Mouse (Mus musculus): Measurements from ENCODE around the gene Ceacam12. TPM values are rescaled to one million over a fixed set of nuclear protein-coding genes. Genes with fewer than 3 reads are reported as not detected.
"Not testable (repeated sequence)": the region's sequence is repeated elsewhere in the genome, so short reads cannot be mapped to it uniquely, and the experiment has no call there.

The Ceacam12 gene
- total RNA-seq (2021): not detected
- long read RNA-seq, experiment 1: 0 reads
- long read RNA-seq, experiment 2: 0 reads

GRCm38 (mm10) chr7:18065629-18066028 lies at the start of gene Ceacam12:
Ceacam12 (plus strand) TSS chr7:18065929.
- DNase-seq (ENCODE audit: low spot score in 2 of 2): no peak

GRCm38 (mm10) chr7:18073821-18074220 lies 8.1 kb downstream of the Ceacam12 start:
- not testable (repeated sequence) for DNase-seq (ENCODE audit: low spot score in 2 of 2)

- DNase-seq (ENCODE audit: low spot score in 2 of 2): no peak
These were observed 35.1 kb downstream of the Ceacam12 start for GRCm38 (mm10) chr7:18100785-18101184.

Small RNA genes within 50 kb of the gene (microRNA-seq; reads per million reads assigned to microRNA genes)
- 0 reads per million in 2 experiments for gene Gm22414

Other genes starting within 250 kb of the Ceacam12 start
- gene Gm5155, start 194.2 kb upstream of the Ceacam12 start, total RNA-seq (2021): not detected
- gene Ceacam11, start 93.8 kb upstream of the Ceacam12 start, total RNA-seq (2021): not detected
- gene Ceacam13, start 56.0 kb upstream of the Ceacam12 start, total RNA-seq (2021): not detected
- gene Igfl3, start 110.6 kb downstream of the Ceacam12 start, total RNA-seq (2021): not detected
- gene Mill1, start 179.4 kb downstream of the Ceacam12 start, total RNA-seq (2021): not detected